Mouse (Mus musculus) heart, adult 2 months (tissue): Measurements from ENCODE around the gene Bcl2l2.

ENCODE experiments used
- CTCF ChIP-seq: fragments of 200-600 bp; IDR thresholded peaks from 2 replicates; pipeline ENCODE4 v1.8.1; 2022; ENCODE audit warnings: antibody characterized with exemption, mild to moderate bottlenecking, moderate library complexity
- POLR2A ChIP-seq: fragments of 200-500 bp; IDR thresholded peaks from 2 replicates; pipeline ENCODE4 v1.6.1; 2011; ENCODE audit warnings: mild to moderate bottlenecking, low read depth, low read length, control low read depth; ENCODE audit not compliant: insufficient read depth

DNA sequence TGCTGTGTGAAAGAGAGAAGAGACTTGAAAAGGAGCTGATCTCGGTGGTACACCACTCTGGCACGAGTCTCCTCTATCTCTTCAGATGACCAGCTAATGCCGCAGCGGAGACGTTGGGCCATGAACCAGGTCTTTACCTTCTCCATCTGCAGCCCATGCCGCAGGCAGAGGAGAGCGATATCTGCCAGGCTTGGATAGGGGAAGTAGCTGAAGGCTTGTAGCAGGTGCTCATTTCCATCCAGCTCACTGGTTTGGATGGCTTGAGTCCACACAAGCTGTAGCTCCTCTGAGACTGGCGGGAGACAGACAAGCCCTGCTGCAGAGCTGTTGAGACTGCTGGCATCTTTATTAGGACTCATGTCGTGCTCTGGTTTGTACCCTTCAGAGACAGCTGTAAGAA, 25.3 kb upstream of the Bcl2l2 start:
- no peak for TF ChIP-seq CTCF
- no peak for TF ChIP-seq POLR2A
